Mouse (Mus musculus) CD4-positive, CD25-positive, alpha-beta regulatory T cell, adult 2 months (primary cell): ENCODE measurements around the gene Pdzd7.

Experiments
- DNase-seq: peaks from one replicate; pipeline ENCODE4 v3.0.0-alpha.2; 2012; ENCODE audit warnings: low read depth, low spot score

Pdzd7 gene

DNA sequence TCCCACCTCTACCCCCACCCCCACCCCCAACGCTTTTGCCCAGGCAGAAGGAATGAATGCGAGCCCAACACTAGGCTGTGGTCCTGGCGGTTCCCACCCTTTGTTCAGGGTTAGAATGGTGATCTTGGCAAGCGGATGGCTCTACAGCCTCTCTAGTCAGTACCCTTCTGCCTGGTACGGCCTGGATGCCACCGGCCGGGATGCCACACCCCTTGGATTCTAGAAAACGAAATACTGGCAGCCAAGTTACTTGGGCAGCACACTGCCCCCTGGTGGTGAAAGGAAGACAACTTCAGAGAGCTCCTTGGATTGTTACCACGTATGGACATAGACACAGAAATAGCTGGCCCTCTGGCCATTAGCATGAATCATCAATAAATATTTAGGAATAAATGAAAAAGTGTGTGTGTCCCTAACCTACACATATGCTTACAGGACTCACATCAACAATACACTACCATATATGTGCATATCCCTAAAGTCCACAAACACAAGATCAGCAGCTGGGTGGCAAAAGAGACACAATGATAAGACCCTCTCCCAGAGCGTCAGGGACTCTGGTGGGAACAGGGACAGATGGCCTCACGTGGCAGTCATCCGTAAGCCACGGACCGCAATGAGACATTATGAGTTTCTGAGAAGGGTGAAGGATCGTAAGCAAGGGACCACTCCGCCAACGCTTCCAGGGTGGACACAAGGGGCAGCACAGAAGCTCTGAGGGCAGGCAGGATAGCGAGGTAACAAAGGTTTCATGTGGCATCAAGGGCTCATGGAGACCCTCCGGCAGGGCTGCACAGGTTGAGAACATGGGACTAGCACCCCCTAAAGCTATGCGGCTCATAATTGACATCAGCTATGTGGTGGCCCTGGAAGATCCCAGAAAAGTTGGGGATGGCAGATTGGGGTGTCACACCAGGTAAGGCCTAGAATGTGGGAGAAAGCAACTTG is 14.5 kb downstream of the Pdzd7 start:
- DNase-seq: peak; percentile 89

DNA sequence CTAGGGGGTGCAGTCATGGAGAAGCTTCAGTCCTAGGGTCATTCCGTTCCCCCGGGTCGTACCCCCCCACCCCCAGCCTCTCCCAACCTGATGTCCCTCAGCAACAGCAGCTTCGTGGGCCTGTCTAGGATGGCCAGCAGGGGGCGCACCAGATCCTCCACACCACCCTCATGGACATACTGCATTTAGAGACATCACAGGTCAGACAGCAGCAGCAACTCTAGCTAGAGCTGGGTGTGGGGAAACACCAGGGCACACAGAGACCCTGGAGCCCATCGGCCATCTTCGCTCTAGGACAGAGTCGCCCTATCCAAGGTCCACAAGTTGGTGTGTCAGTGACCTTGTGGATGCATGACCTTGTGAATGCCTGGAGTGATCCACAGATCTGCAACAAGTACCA is 15.4 kb downstream of the Pdzd7 start:
- peak; percentile 84 for DNase-seq

DNA sequence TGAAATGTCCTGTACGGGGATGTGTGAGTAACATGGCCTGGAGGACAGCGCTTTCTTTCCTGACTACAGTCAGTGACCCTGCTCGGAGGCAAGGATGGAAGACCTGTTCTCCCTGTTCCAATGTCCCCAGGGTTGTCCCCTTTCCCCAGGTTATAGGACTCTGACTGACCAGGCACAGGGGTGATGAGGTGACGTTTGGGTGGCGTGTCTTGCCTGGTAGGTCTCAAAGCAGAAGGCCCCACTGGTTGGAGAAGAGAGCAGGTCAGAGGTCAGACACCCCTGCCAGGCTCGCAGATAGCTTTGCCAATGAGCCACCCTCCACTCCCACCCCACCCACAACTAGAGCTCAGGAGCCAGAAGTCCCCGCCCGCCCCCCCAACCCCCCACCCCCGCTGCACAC is 15.9 kb downstream of the Pdzd7 start:
- no peak for DNase-seq

DNA sequence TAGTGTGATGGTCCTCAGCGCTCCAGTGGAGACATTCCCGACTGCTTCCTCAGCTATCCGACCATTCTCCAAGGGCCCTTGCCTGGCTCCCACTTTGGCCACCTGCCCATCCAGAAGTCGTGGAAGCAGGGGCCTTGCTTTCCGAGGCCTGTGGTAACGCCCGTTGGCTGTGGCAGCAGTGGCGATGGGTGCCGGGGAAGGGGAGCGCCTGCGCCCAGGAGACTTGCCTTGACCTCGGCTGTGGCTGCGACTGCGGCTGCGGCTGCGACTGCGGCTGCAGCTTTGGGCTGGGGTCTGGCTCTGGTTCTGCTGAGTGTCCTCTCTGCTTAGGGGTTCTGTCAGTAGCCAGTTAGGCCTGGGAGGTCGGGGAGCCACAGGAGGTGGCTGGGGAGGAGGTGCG is 16.8 kb downstream of the Pdzd7 start:
- DNase-seq: no peak

DNA sequence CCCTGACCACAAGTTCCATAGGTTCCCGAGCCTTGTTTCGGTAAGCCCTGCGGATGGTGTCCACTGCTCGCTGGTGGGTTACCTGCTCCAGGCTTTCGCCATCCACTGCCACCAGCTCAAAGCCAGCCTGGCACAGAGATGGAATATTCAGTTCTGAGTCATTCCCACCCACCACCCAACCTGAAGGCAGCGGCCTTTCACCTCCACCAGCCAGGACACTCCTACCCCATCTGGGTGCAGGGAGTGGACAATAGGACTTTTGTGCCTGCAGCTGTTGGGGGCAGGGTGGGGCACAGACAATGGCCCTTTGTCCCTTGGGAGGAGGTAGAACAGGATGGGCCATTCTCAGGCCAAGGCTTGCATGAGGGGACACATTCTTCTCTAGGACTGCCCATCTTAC is 17.7 kb downstream of the Pdzd7 start:
- no peak for DNase-seq

DNA sequence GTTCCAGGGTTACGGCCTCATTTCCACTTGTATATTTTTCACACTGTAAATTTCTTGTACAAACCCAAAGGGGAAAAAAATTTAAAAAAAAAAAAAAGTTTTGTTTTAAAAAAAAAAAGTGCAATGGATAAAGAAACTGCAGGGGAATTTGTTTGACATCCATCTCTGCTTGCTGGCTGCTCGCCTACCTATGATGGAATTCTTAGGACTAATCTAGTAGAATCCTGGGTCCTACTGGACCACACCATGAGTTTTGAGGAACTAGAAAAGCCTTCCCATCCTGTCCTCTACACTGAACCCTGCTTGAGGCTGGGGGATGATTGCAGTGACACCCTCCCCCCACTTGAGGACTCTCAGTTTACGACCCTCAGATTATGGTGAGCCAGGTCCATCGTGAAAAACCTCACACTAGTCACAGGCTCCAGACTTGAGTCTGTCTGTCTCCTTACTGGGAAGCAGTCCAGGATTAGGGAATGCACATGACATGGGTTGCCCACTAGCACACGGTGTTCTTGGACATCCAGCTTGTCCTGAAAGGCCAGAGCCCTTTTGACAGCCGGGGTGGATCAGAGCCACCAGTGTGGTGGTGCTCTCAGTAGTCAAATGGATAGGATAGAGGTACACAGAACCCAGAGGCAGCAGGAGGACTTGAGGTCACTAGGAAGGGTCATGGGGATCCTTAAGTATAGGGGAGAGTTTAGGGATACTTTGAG is 18.4 kb downstream of the Pdzd7 start:
- DNase-seq: no peak

DNA sequence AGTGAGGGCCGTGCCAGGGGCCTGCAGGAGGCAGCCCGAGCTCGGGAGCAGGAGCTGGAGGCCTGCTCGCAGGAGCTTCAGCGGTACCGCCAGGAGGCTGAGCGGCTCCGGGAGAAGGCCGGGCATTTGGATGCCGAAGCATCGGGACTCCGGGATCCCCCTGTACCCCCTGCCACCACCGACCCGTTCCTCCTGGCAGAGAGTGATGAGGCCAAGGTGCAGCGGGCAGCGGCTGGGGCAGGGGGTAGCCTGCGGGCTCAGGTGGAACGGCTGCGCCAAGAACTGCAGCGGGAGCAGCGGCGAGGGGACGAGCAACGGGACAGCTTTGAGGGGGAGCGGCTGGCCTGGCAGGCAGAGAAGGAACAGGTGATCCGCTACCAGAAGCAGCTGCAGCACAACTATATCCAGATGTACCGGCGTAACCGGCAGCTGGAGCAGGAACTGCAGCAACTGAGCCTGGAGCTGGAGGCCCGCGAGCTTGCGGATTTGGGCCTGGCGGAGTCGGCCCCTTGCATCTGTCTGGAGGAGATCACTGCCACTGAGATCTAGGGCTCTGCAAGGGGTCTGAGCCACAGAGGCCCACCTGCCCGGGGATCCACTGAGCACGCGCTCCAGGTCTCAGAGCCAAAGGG is 19.5 kb downstream of the Pdzd7 start:
- no peak for DNase-seq

DNA sequence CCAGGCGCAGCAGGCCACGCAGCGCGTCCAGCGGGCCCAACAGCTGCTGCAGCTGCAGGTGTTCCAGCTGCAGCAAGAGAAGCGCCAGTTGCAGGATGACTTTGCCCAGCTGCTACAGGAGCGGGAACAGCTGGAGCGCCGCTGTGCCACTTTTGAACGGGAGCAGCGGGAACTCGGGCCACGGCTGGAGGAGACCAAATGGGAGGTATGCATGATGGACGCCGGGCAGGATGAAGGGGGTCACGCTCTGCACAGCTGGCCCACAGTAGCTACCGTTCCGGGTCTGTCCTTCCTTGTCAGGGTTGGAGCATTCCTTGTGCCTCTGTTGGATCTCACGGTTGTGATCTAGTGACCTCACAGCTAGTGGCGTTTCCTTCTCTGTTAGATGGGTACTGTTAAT is 20.7 kb downstream of the Pdzd7 start:
- DNase-seq: no peak

DNA sequence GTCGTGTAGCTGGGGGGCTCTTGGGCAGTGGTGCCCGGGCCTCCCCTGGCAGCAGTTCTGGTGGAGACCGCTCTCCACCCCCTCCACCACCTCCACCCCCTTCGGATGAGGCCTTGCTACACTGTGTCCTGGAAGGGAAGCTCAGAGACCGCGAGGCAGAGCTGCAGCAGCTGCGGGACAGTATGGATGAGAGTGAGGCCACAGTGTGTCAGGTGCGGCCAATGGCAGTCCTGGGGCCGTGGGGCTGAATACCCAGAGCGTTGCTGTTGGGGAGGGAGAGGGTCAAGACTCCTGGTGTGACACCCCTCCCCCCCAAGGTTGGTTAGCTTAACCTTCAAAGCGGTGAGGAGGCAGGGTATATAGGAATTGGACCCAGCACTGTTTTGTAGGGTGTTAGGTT is 21.5 kb downstream of the Pdzd7 start:
- DNase-seq: no peak

DNA sequence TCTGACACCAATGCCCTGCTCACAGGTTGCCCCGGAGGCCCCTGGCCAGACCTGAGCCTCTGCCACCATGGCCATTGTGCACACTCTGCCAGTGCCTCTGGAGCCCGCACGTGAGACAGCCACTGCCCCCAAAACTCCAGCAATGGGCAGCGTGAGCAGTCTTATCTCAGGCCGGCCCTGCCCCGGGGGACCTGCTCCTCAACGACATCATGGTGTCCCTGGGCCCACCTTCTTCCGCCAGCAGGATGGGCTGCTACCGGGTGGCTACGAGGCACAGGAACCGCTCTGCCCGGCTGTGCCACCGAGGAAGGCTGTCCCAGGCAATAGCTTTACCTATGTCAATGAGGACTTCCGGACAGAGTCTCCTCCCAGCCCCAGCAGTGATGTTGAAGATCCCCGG is 24.2 kb downstream of the Pdzd7 start:
- no peak for DNase-seq

DNA sequence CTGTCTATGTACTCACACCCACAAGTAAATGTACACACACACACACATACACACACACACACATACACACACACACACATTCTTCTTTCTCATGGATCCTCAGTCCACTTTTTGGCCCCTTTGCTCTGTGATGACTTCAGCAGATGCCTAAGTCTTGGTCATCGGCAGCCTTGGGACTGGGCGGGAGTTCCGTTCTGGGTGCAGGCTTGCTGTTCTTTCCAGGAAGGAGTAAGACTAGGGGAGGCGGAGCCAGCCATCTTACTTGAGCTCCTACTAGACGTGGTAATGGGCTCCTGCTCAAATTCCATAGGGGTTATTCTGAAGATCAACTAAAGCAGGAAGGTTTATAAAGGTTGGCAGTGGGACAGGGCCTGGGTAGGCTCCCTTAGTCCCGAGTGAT is 25.2 kb downstream of the Pdzd7 start:
- no peak for DNase-seq

DNA sequence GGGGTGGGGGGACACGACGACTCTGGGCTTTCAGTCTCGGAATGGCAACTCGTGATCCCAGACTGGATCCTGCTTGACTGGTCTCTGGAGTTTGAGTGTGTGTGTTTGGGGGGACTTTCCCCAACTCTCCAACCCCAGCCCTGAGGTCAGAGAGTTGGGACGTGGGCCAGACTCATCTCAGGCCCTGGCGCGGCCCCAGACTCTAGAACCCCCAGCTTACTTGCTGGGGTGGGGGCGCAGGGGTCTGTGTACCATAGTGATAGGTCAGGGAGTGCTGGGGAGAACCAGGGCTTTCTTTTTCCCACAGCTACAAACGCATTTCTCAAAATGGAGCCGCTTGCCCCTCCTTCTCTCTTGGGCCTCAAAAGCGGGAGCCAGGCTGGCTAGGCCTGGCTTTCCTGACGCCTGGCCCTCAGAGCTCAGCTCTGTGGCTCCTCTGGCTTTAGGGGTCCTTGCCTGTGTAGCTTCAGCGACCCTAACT is 27.1 kb downstream of the Pdzd7 start:
- DNase-seq: no peak

DNA sequence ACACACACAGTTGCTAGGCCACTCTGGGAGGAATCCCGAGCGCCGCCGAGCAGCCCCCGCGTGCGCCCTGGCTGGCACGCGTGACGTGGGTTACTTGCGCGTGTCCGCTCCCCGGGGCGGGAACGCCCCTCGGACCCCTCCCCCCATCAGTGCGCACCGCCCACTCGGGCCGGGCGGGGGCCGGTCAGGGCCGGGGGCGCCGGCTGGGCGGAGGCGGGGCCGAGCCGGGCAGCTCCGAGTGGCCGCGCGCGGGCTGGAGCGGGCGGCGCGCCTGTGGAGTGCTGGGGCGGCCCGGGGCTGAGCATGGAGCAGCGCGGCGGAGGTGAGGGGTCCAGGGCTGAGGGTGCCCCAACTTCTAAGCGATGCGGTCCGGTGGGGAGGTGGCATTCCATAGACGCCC is 27.6 kb downstream of the Pdzd7 start:
- peak; percentile 65 for DNase-seq

DNA sequence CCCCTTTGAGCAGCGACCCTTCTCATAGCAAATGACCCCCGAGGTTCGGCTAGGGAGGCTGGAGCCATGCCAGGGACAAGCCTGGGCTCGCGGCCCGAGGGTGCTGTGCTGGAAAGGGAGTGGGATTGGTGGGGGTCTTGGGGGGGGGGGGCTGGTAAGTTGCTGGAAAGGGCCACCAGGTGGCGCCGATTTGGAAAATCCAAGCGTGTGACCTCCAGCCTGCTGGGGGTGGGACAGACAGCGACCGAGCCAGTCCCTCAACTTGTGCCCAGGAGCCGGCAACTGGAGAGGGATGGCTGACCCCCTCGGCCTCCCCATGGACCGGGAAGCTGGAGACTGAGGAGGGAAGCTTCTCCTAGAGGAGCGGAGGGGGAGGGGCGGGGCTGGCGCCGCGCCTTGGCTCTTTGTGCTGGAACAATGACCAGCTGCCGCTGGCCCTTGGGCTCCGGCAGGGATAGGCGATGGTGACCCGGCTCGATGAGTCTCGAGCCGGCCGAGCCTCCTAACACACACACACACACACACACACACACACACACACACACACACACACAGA is 28.2 kb downstream of the Pdzd7 start:
- DNase-seq: peak; percentile 60

DNA sequence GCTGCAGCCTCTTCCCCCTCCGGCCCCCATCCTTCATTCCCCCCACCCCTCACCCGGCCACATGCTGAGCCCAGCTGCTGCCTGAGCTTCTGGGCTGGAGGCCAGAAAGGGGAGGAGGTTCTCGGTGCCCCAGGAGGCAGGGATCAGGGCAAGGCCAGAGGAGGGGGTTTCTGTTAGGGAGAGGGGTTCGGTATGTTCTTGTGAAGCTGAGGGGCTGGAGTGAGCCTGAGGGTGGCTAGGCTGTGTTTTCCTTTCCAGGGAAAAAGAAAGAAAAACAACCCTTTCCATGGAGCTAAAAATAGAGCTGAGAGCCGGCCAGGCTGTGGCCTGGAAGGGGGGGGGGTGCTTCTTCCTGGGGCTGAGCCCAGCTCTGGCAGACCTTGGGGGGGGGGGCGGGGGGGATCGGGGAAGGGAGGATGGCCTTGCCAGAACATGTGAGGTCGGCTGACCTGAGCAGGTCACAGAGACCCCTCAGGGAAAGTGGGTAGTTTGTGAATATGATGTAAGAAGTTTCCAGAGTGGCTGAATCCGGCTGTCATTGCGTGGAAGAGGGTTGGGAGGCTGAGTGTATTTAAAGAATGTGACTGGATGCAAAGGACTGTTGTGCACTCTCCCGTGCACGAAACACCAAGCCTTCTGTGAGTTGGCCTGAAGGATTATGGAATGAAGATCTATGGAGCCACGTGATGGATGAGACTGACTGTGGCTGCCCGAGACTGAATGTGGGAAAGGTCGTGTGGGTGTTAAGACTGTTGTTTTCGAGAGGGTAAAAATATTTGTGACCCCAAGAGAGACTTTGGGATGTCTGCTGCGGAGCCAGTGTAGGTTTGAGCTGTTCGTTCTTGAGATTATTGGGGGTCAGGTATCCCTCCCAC is 28.9 kb downstream of the Pdzd7 start:
- peak; percentile 37 for DNase-seq

DNA sequence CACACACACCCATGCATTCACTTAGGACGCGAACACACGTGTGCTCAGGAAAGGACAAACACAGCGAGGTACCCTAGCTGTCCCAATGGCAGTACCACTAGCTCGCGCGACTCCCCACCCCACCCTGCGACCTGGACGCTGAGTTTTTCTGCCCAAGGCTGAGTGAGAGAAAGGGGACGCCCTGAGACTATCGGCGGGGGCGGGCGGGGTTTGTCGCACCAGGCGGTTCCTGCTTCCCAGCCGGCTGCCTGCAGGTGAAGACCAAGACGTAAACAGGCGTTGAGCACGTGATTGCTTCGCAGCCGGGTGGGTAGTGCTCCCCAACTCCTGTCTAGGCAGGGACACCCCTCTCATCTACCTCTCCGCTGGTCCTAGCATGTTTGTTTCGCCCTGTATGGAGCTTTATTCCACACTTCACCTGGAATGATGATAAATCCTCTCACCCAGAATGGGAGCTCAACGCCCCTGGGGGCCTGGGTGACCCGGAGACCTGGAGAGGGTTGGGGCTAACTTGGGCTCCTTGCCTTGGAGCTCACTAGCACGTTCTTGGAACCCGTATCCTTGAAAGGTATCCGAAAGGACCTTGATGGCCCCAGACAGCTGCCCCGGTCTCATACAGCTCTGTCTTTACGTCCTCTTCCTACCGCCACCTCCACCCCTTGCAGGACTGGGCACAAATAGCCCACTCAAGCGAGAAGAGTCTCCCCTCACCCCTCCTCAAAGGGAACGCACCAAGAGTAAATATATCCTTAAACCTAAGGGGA is 29.8 kb downstream of the Pdzd7 start:
- peak; percentile 81 for DNase-seq

DNA sequence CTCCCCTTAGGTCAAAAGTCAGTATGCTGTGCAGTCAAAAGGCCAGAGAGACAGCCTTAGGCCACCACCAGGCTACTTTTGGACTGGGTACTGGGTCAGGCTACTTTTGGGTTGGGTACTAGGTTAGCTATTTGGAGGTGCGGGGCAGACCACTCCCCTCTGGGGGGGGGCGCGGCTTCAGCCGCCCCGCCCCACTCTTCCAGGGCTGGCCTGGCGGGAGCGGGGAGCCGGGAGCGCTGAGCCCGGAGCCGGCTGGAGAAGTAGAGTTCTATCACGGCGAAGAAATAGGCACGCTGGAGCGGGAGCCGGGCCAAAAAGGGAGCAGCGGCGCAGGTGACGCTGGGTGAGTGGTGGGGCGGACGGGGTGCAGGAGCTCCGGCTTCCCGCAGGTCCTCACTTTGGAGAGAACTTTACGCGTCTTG is 30.5 kb downstream of the Pdzd7 start:
- DNase-seq: peak; percentile 49

DNA sequence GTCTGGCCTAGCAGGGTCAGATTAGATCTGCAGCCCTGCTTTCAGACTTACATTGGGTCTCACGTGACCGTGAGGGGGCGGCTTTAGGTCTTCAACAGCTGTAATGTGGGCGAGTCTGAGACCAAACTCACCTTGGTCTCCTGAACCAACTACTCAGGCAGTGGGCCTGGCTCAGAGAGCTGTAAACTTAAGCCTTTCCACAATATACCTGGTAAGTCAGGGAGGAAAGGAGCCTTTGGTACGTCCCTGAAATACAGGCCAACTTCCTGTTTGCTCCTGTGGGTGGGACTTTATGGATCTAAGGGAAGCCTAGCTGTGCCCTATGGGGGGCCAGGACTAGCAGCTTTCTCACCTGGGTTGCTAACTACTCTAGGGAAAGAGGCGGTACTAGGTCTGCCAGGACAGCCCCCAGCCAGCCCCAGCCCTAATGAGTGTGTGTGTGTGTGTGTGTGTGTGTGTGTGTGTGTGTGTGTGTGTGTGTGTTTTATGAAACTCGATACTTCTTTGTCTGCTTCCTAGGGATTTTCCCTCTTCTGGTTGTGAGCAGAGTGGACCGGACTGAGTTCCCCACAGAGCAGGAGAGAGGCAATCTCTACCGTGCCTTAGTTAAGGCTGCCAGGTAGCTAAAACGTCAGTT is 31.1 kb downstream of the Pdzd7 start, which contains the start of gene Lzts2:
Lzts2 (plus strand) TSS at position 80 of the 637 bp plus-strand sequence.
- DNase-seq: peak; percentile 51

DNA sequence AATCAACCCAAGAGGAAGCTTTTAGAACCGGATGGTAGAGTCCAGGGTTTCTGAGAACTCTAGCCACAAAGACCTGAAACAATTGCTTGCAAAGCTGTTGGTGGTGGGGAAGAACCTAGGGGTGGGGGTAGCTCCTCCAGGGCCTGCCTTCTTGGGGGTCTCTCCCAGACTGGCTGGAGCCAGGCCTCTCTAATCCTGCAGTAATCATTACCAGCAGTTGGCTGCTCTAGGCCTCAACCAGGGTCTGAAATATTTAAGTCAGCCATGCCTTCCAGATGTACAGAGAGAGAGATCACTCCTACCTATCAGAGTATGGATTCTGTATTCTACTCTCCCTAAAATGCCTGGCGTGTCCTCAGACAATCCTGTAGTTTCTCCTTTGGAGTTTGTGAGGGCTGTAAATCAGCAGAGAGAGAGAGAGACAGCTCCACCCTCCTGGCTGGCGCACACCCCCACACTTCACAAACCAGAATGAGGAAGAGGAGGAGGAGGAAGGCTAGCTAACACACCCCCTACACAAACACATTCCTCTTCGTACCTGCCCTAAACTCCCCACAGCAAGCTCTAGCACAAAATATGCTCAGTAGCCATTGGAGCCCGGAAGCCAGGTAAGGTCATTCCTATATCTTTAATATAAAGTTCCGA is 31.8 kb downstream of the Pdzd7 start:
- no peak for DNase-seq
